Mouse (Mus musculus) ES-E14 (cell line): ENCODE data around the gene St7. TPM values are rescaled to one million over a fixed set of nuclear protein-coding genes. Genes with fewer than 3 reads are reported as not detected.

ENCODE experiments used
- DNase-seq: peaks from one replicate; pipeline ENCODE4 v3.0.0-alpha.2; 2013; ENCODE audit warnings: low read depth, low spot score
- H3K27ac ChIP-seq: 2 replicates; pipeline ENCODE4 v1.5.1; 2012; ENCODE audit warnings: low read depth, mild to moderate bottlenecking, low read length, moderate library complexity, mixed read lengths; ENCODE audit not compliant: poor library complexity, insufficient read depth, severe bottlenecking
- H3K36me3 ChIP-seq: 2 replicates; pipeline ENCODE4 v1.6.1; 2012; ENCODE audit warnings: mild to moderate bottlenecking, low read length, moderate library complexity, mixed read lengths; ENCODE audit not compliant: control insufficient read depth, poor library complexity, insufficient read depth, severe bottlenecking
- H3K4me1 ChIP-seq, 2 experiments: fragments of 150-350 bp in 1 of 2; sonication (generic) in 1 of 2; 2 replicates each; pipeline ENCODE4 v1.6.1; 2012; ENCODE audit warnings: low read length in 2 of 2, mild to moderate bottlenecking in 1 of 2, mixed read lengths in 1 of 2; ENCODE audit not compliant: control insufficient read depth in 2 of 2, insufficient read depth in 2 of 2, poor library complexity in 1 of 2
- H3K4me3 ChIP-seq, 2 experiments: fragments of 150-350 bp in 1 of 2; sonication (generic) in 1 of 2; 2 replicates each; pipeline ENCODE4 v1.5.1; 2012; ENCODE audit warnings: low read length in 2 of 2, low read depth in 1 of 2, mild to moderate bottlenecking in 1 of 2, mixed read lengths in 1 of 2; ENCODE audit not compliant: insufficient read depth in 1 of 2, poor library complexity in 1 of 2, severe bottlenecking in 1 of 2
- H3K9ac ChIP-seq: 2 replicates; pipeline ENCODE4 v1.6.1; 2012; ENCODE audit warnings: low read depth, mild to moderate bottlenecking, low read length, mixed read lengths; ENCODE audit not compliant: poor library complexity, insufficient read depth, severe bottlenecking
- H3K9me3 ChIP-seq: fragments of 150-350 bp; sonication (generic); 2 replicates; pipeline ENCODE4 v1.6.1; 2012; ENCODE audit warnings: low read depth, mild to moderate bottlenecking, low read length; ENCODE audit not compliant: control insufficient read depth, insufficient read depth
- CHD2 ChIP-seq: IDR thresholded peaks from 2 replicates; pipeline ENCODE4 v1.6.1; 2014; ENCODE audit warnings: mild to moderate bottlenecking, low read depth, low read length, inconsistent platforms
- HCFC1 ChIP-seq: IDR thresholded peaks from 2 replicates; pipeline ENCODE4 v1.6.1; 2012; ENCODE audit warnings: low read length, inconsistent platforms, borderline replicate concordance; ENCODE audit not compliant: insufficient read depth
- MAFK ChIP-seq: IDR thresholded peaks from 2 replicates; pipeline ENCODE4 v1.6.1; 2014; ENCODE audit warnings: mild to moderate bottlenecking, low read depth, low read length, inconsistent platforms; ENCODE audit not compliant: insufficient read depth
- ZC3H11A ChIP-seq: IDR thresholded peaks from 2 replicates; pipeline ENCODE4 v1.6.1; 2012; ENCODE audit warnings: low read depth, mild to moderate bottlenecking, inconsistent platforms, low read length, borderline replicate concordance
- ZNF384 ChIP-seq: IDR thresholded peaks from 2 replicates; pipeline ENCODE4 v1.6.1; 2012; ENCODE audit warnings: low read depth, low read length, inconsistent platforms
- in situ Hi-C, 2 experiments: fragments of 600-800 bp; cut with MboI; formaldehyde crosslinking; loops; one replicate each; pipeline ENCODE4 v1.15.1; 2025; ENCODE audit warnings: low sequenced_read_pairs in 2 of 2, inconsistent platforms in 1 of 2; ENCODE audit not compliant: unreplicated experiment in 2 of 2
- total RNA-seq: library from RNA; depleted of rRNA; stranded (reverse); fragments of 300-350 nt; gene quantifications from 2 replicates; pipeline ENCODE4 v1.2.3, GENCODE M21; 2012

The St7 gene
- total RNA-seq, 1 experiment: 4.2 TPM

- no peak for TF ChIP-seq CHD2
- TF ChIP-seq MAFK: no peak
- no peak for TF ChIP-seq ZNF384
- no peak for TF ChIP-seq ZC3H11A
- no peak for TF ChIP-seq HCFC1
- Histone ChIP-seq H3K4me1 (peaks cover 2 to 6% of the 10 kb centered on the region in 2 experiments; a peak in 3 of 4 replicates), H3K27ac (no peak overlapping the region), H3K4me3 (no peak overlapping the region), H3K36me3 (no peaks in the 10 kb centered on the region), H3K9ac (no peak overlapping the region), H3K9me3 (no peaks in the 10 kb centered on the region)
- in situ Hi-C loops: no loop called here
- DNase-seq: no peak
Observed at GRCm38 (mm10) chr6:17913315-17913714, 220.6 kb downstream of the St7 start.

- Histone ChIP-seq H3K27ac (no peak overlapping the region), H3K4me1 (peaks cover 2 to 6% of the 10 kb centered on the region in 2 experiments; a peak in 3 of 4 replicates), H3K9ac (no peak overlapping the region), H3K9me3 (no peaks in the 10 kb centered on the region), H3K36me3 (no peaks in the 10 kb centered on the region), H3K4me3 (no peak overlapping the region)
- in situ Hi-C loops: no loop called here
- TF ChIP-seq ZNF384 (no peak), ZC3H11A (no peak), MAFK (no peak), HCFC1 (no peak), CHD2 (no peak)
- no peak for DNase-seq
Observed at GRCm38 (mm10) chr6:17914300-17914699, 221.6 kb downstream of the St7 start.

GRCm38 (mm10) chr6:17917233-17917632 is 224.5 kb downstream of the St7 start:
- H3K9ac ChIP-seq: no peak overlapping the region
- H3K27ac ChIP-seq: no peak overlapping the region
- no peaks in the 10 kb centered on the region for H3K9me3 ChIP-seq
- DNase-seq: no peak
- no peaks in the 10 kb centered on the region for H3K36me3 ChIP-seq
- H3K4me1 ChIP-seq: peaks cover 0 to 5% of the 10 kb centered on the region in 2 experiments; a peak in 2 of 4 replicates
- no peak overlapping the region for H3K4me3 ChIP-seq
- in situ Hi-C loops: no loop called here
- TF ChIP-seq HCFC1 (no peak), CHD2 (no peak), ZNF384 (no peak), ZC3H11A (no peak), MAFK (no peak)

- H3K27ac ChIP-seq: no peak overlapping the region
- no peak overlapping the region for H3K4me3 ChIP-seq
- TF ChIP-seq ZNF384 (no peak), HCFC1 (no peak), CHD2 (no peak)
- no peak overlapping the region for H3K9ac ChIP-seq
- no peaks in the 10 kb centered on the region for H3K4me1 ChIP-seq
- H3K9me3 ChIP-seq: no peaks in the 10 kb centered on the region
- no peak for DNase-seq
- in situ Hi-C loops: no loop called here
- H3K36me3 ChIP-seq: no peaks in the 10 kb centered on the region
Observed at GRCm38 (mm10) chr6:17922180-17922579, 229.4 kb downstream of the St7 start.

GRCm38 (mm10) chr6:17922967-17923366 is 230.2 kb downstream of the St7 start:
- Histone ChIP-seq H3K9me3 (no peaks in the 10 kb centered on the region), H3K27ac (no peak overlapping the region), H3K9ac (no peak overlapping the region), H3K4me3 (no peak overlapping the region), H3K4me1 (no peaks in the 10 kb centered on the region), H3K36me3 (no peaks in the 10 kb centered on the region)
- TF ChIP-seq HCFC1 (no peak), ZNF384 (no peak), MAFK (no peak), ZC3H11A (no peak), CHD2 (no peak)
- in situ Hi-C loops: no loop called here
- no peak for DNase-seq
